Mouse (Mus musculus) heart, postnatal 0 days (tissue): ENCODE results near the gene Ecsit.

Experiments
- CTCF ChIP-seq: IDR thresholded peaks from 2 replicates; pipeline ENCODE4 v1.5.1; 2016; ENCODE audit warnings: antibody characterized with exemption, control low read depth, low read depth
- EP300 ChIP-seq: IDR thresholded peaks from 2 replicates; pipeline ENCODE4 v1.6.1; 2016; ENCODE audit warnings: antibody characterized with exemption, low read depth

DNA sequence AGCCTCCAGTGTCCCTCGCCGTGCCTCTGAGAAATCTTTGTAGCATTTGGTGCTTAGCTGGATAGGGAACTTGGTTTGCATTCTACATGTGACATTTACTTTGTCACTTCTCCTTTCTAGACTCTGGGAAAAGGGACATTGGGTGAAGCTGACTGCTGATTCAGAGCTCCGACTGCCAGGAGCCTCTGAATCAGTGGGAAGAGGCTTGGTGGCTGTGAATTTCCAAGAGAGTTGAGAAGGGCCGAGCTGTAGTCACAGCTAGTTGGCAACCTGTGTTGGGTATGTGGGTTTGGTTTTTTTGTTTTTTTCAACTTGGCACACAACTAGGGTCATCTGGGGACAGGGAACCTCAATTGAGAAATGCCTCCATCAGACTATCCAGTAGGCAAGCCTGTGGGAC lies 34.3 kb upstream of the Ecsit start:
- TF ChIP-seq CTCF: no peak
- no peak for TF ChIP-seq EP300
